Mouse (Mus musculus): ENCODE results near the gene Cdk2ap2. TPM values are rescaled to one million over a fixed set of nuclear protein-coding genes. Genes with fewer than 3 reads are reported as not detected.
"Not testable (repeated sequence)": the region's sequence is repeated elsewhere in the genome, so short reads cannot be mapped to it uniquely, and the experiment has no call there.

The Cdk2ap2 gene
- polyA plus RNA-seq, 1 experiment from 2014 or later, result 93.8 TPM

DNA sequence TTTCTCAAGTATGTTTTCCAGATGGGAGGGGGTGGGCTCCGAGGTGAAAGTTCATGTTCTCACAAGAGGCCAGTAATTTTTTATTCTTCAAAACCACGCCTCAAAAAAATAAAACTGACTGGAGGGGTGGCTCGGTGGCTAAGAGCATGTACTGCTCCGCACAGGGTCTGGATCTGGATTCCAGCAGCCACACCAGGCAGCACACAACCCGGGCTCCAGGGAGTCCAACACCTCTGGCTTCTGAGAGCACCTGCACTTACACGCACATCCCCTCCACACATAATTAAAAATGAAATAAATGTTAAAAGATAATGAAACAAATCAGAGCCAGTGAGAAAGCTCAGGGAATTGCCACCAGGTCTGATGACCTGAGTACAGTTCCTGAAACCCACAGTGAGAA is 30.7 kb upstream of the Cdk2ap2 start:
- ChIA-PET CTCF (no interaction called here), POLR2A (no interaction called here)
- in situ Hi-C loops (cut with MboI; ENCODE audit: low pct_unique_long_range_greater_than_20kb), result no loop called here

DNA sequence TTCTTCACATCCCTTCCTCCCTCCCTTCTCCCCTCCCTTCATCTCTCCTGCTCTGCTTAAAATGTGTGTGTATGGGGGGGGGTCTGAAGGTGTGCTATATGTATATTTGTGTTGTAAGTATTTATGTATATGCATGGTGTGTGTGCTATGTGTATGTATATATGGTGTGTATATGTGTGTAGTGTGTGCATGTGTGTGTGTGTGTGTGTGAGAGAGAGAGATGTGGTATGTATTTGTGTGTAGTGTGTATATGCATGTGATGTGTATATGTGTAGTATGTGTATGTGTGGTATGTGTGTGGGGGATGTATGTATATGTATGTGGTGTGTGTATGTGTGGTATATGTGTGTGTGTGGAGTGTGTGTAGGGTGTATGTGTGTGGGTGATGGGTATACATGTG is 30.1 kb upstream of the Cdk2ap2 start:
- CTCF ChIA-PET, result no interaction called here
- in situ Hi-C loops (cut with MboI; ENCODE audit: low pct_unique_long_range_greater_than_20kb), result no loop called here

More for the DNA sequence above, 30.7 kb upstream of the Cdk2ap2 start:
- TF ChIP-seq CTCF (IDR thresholded peaks at IDR 0.05), result no peak
- H3K27me3 ChIP-seq, result no peaks in the 10 kb centered on the region
- ATAC-seq (no peak), DNase-seq (ENCODE audit: low read depth, low spot score) (no peak)

DNA sequence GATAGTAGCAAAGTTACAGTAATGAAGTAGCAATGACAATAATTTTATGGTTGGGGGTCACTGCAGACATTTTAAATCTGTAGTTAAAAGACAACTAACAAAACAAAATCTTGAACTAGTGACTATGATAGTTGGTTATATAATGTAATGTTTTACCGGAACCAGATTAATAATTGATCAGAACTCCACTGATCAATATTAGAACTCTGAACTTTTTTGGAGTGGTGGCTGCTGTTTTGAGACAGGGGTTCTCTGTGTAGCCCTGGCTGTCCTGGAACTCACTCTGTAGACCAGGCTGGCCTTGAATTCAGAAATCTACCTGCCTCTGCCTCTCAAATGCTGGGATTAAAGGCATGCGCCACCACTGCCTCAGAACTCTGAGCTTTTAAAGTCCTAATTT is 28.7 kb upstream of the Cdk2ap2 start:
- ATAC-seq; DNase-seq (ENCODE audit: low read depth, low spot score); POLR2A ChIA-PET; in situ Hi-C loops (cut with MboI; ENCODE audit: low pct_unique_long_range_greater_than_20kb); H3K27me3 ChIP-seq: not testable (repeated sequence)
- CTCF ChIA-PET, result interaction anchor here (1.1 to 2.4 kb wide), 3 partner anchors 16 to 21 kb away, joined by 3 to 11 read pairs (median 4); no protein-coding TSS in a partner anchor

More for the DNA sequence above, 30.1 kb upstream of the Cdk2ap2 start:
- H3K27me3 ChIP-seq, result no peaks in the 10 kb centered on the region
- POLR2A ChIA-PET, result no interaction called here
- ATAC-seq, result no peak
- no peak for DNase-seq (ENCODE audit: low read depth, low spot score)
- TF ChIP-seq CTCF (IDR thresholded peaks at IDR 0.05), result no peak

GRCm38 (mm10) chr19:4068717-4069410 is 28.1 kb upstream of the Cdk2ap2 start:
- CTCF ChIA-PET, result interaction anchor here (1.1 to 2.4 kb wide), 3 partner anchors 17 to 22 kb away, joined by 3 to 11 read pairs (median 4); no protein-coding TSS in a partner anchor
- in situ Hi-C loops (cut with MboI; ENCODE audit: low pct_unique_long_range_greater_than_20kb), result no loop called here
- H3K27me3 ChIP-seq, result no peaks in the 10 kb centered on the region
- ATAC-seq (no peak), DNase-seq (ENCODE audit: low read depth, low spot score) (no peak)
- POLR2A ChIA-PET, result interaction anchor here (1.0 kb wide), 1 partner anchor 133 kb away, joined by 3 read pairs; the partner anchor contains the start of gene Rad9a
- TF ChIP-seq CTCF (IDR thresholded peaks at IDR 0.05), result no peak

- DNase-seq (ENCODE audit: low read depth, low spot score), result no peak
- POLR2A ChIA-PET, result no interaction called here
- no peak for TF ChIP-seq CTCF (IDR thresholded peaks at IDR 0.05)
- in situ Hi-C loops (cut with MboI; ENCODE audit: low pct_unique_long_range_greater_than_20kb), result no loop called here
- CTCF ChIA-PET, result interaction anchor here (1.0 kb wide), 1 partner anchor 18 kb away, joined by 3 read pairs; no protein-coding TSS in a partner anchor
- no peak for ATAC-seq
- H3K27me3 ChIP-seq, result no peaks in the 10 kb centered on the region
Observed at GRCm38 (mm10) chr19:4070311-4070710, 26.7 kb upstream of the Cdk2ap2 start.

GRCm38 (mm10) chr19:4070756-4071155 is 26.2 kb upstream of the Cdk2ap2 start:
- ChIA-PET POLR2A (no interaction called here), CTCF (interaction anchor here (1.0 kb wide), 1 partner anchor 18 kb away, joined by 3 read pairs; no protein-coding TSS in a partner anchor)
- H3K27me3 ChIP-seq, result no peaks in the 10 kb centered on the region
- no peak for TF ChIP-seq CTCF (IDR thresholded peaks at IDR 0.05)
- in situ Hi-C loops (cut with MboI; ENCODE audit: low pct_unique_long_range_greater_than_20kb), result no loop called here
- ATAC-seq, result no peak
- no peak for DNase-seq (ENCODE audit: low read depth, low spot score)

DNA sequence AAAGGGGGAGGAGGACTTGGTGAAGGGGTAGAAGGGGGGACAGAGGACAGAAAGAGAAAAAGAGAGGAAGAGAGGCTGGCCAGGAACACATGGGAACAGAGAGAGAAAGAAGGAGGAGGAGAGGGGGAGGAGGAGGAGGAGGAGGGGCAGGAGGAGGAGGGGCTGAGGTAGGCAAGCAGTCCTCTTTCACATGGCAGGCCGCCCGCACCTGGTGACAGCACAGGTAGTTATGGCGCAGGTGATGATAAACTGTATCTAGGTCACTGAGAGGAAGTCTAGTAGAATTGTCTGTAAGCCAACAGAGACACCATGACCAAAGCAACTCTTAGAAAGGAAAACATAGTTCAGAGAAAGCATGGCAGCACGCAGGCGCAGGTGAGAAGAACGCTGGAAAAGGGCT is 25.6 kb upstream of the Cdk2ap2 start:
- DNase-seq (ENCODE audit: low read depth, low spot score), result no peak
- H3K27me3 ChIP-seq, result no peaks in the 10 kb centered on the region
- no peak for TF ChIP-seq CTCF (IDR thresholded peaks at IDR 0.05)
- in situ Hi-C loops (cut with MboI; ENCODE audit: low pct_unique_long_range_greater_than_20kb), result no loop called here
- CTCF ChIA-PET, result no interaction called here
- no peak for ATAC-seq
- POLR2A ChIA-PET, result no interaction called here

DNA sequence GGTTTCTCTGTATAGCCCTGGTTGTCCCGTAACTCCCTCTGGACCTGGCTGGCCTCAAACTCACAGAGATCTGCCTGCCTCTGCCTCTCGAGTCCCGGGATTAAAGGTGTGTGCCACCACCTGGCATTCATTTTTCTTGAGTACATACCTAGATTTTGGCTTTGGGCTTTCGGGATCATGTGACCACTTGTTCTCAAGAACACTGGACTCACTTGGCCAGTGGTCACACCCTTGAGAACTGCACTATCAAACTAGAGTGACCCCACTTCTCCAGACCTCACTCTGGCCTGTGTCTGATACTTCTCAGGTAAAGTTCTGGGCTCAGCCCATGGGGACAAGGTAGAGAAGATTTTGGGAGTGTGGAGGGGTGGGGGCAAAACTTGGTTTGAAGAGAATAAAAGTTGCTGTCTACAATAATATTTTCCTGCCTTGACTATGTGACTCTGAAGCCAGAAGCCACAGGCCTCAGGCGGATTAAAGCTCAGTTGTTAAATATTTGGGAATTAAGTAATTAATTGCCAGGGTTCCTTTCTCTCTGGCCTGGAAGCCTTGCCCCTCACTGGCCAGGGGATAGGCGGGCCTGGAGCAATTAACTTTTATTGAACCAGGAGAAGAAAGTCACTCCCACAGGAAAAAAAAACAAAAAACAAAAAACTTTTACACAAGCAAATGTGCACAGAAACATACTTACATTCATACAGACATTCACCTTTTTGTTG is 24.1 kb upstream of the Cdk2ap2 start:
- ATAC-seq (no peak), DNase-seq (ENCODE audit: low read depth, low spot score) (no peak)
- no peak for TF ChIP-seq CTCF (IDR thresholded peaks at IDR 0.05)
- no peaks in the 10 kb centered on the region for H3K27me3 ChIP-seq
- CTCF ChIA-PET, result interaction anchor here (0.7 to 1.0 kb wide), 2 partner anchors 12 to 21 kb away, joined by 3 read pairs; no protein-coding TSS in a partner anchor
- POLR2A ChIA-PET, result interaction anchor here (1.3 kb wide), 1 partner anchor 159 kb away, joined by 3 read pairs; the partner anchor contains the start of gene Pold4
- in situ Hi-C loops (cut with MboI; ENCODE audit: low pct_unique_long_range_greater_than_20kb), result no loop called here

GRCm38 (mm10) chr19:4075531-4075930 is 21.5 kb upstream of the Cdk2ap2 start:
- DNase-seq (ENCODE audit: low read depth, low spot score) (no peak), ATAC-seq (no peak)
- H3K27me3 ChIP-seq, result peaks cover 3% of the 10 kb centered on the region
- in situ Hi-C loops (cut with MboI; ENCODE audit: low pct_unique_long_range_greater_than_20kb), result no loop called here
- ChIA-PET CTCF (interaction anchor here (0.9 to 1.0 kb wide), 2 partner anchors 13 to 23 kb away, joined by 3 to 4 read pairs; no protein-coding TSS in a partner anchor), POLR2A (no interaction called here)
- no peak for TF ChIP-seq CTCF (IDR thresholded peaks at IDR 0.05)

DNA sequence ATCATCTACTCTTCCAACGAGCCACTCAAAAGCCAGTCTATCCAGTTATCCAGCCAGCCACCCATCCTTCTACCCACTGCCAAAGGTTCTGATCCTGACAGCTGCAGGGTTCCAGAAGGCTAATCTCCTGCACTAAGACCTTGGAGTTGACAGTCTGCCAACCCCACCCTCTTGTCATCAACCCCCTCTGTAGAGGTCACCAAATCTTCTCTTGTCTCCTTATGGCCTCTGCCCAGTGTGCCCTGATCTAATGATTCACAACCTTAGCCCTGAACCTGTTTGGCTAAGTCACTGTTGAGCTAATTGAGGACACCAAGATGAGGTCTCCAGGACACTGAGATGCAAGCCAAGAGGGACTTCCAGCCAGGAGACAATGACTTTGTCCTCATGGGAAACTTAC is 17.4 kb upstream of the Cdk2ap2 start:
- in situ Hi-C loops (cut with MboI; ENCODE audit: low pct_unique_long_range_greater_than_20kb), result no loop called here
- ChIA-PET CTCF (no interaction called here), POLR2A (no interaction called here)
- TF ChIP-seq CTCF (IDR thresholded peaks at IDR 0.05), result no peak
- ATAC-seq, result no peak
- no peak for DNase-seq (ENCODE audit: low read depth, low spot score)
- H3K27me3 ChIP-seq, result peaks cover 22% of the 10 kb centered on the region

DNA sequence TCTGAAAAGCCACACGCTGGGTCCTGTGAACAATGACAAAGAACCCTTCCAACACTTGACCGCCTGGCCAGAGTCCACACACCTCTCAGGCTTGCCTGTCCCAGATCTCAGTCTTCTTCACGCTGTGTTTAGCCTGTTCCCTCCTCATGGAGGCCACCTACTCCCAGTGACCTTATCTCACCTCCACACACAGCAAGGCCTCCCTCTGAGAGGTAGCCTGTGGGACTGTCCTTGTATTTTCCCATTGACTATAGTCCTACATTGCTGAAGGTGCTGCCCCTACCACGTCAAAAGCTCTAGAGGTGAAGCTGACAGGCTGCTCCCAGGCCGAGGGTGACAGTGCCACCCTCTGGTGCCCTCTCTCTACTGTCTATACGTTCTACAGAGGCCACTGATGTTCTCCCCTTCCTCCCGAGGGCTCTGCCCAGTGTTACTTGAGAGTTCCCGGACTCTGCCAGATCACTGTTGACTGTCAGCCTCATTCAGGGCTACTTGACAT is 16.4 kb upstream of the Cdk2ap2 start:
- in situ Hi-C loops (cut with MboI; ENCODE audit: low pct_unique_long_range_greater_than_20kb), result no loop called here
- ATAC-seq, result no peak
- POLR2A ChIA-PET, result no interaction called here

More for the DNA sequence above, 16.4 kb upstream of the Cdk2ap2 start:
- CTCF ChIA-PET, result interaction anchor here (1.1 to 6.1 kb wide), 2 partner anchors 28 to 30 kb away, joined by 4 to 31 read pairs; no protein-coding TSS in a partner anchor
- H3K27me3 ChIP-seq, result peaks cover 22% of the 10 kb centered on the region
- DNase-seq (ENCODE audit: low read depth, low spot score), result no peak
- TF ChIP-seq CTCF (IDR thresholded peaks at IDR 0.05), result no peak

Data from Patski (cell line).